Mouse (Mus musculus) embryonic facial prominence, embryonic 13.5 days (tissue): ENCODE measurements at regions not wholly inside any gene's neighbourhood (a gene's known extent, or its start where the extent isn't known, plus 50 kb on each side); places are given as distances from the start of the nearest gene placed in this dataset.

ENCODE experiments used
- ATAC-seq: fragments of 200-750 bp; cut with Nextera tagmentation; 2 replicates; pipeline ENCODE4 v1.8.0; 2017; ENCODE audit warnings: low read depth; ENCODE audit not compliant: insufficient number of reproducible peaks, insufficient read depth, low FRiP score, low TSS enrichment
- H3K27ac ChIP-seq: fragments of 300-500 bp; sonication (generic); 2 replicates; pipeline ENCODE4 v1.5.1; 2015; ENCODE audit warnings: moderate library complexity, mild to moderate bottlenecking, inconsistent platforms
- H3K27me3 ChIP-seq: fragments of 300-500 bp; sonication (generic); 2 replicates; pipeline ENCODE4 v1.6.1; 2015; ENCODE audit warnings: mild to moderate bottlenecking, inconsistent platforms
- H3K36me3 ChIP-seq: fragments of 300-500 bp; sonication (generic); 2 replicates; pipeline ENCODE4 v1.6.1; 2015; ENCODE audit warnings: mild to moderate bottlenecking, inconsistent platforms
- H3K4me1 ChIP-seq: fragments of 300-500 bp; sonication (generic); 2 replicates; pipeline ENCODE4 v1.6.1; 2015; ENCODE audit warnings: inconsistent platforms
- H3K4me2 ChIP-seq: fragments of 300-500 bp; sonication (generic); 2 replicates; pipeline ENCODE4 v1.6.1; 2015; ENCODE audit warnings: moderate library complexity, mild to moderate bottlenecking, inconsistent platforms
- H3K4me3 ChIP-seq: fragments of 300-500 bp; sonication (generic); 2 replicates; pipeline ENCODE4 v1.5.1; 2015; ENCODE audit warnings: mild to moderate bottlenecking, inconsistent platforms
- H3K9ac ChIP-seq: fragments of 300-500 bp; sonication (generic); 2 replicates; pipeline ENCODE4 v1.6.1; 2015; ENCODE audit warnings: mild to moderate bottlenecking, inconsistent platforms
- H3K9me3 ChIP-seq: fragments of 300-500 bp; sonication (generic); 2 replicates; pipeline ENCODE4 v1.6.1; 2016; ENCODE audit warnings: inconsistent platforms
- WGBS: fragments of 180-500 bp; shearing (Covaris S2); methylation state at CpG from one replicate; pipeline ENCODE4 v1.1.7; 2015; ENCODE audit warnings: mixed read lengths; 5-methylcytosine and 5-hydroxymethylcytosine counted together

GRCm38 (mm10) chr13:78576300-78577296 lies 377.0 kb upstream of the Nr2f1 start:
- no peak overlapping the region for H3K27ac ChIP-seq
- WGBS, result 23% methylated on average over 9 of the region's 9 CpGs
- no peak for ATAC-seq
- H3K4me3 ChIP-seq, result no peak overlapping the region
- H3K4me2 ChIP-seq, result no peak overlapping the region
- H3K4me1 ChIP-seq, result peaks cover 3% of the 10 kb centered on the region; the same call in 1 of the 2 replicates
- H3K9ac ChIP-seq, result no peak overlapping the region
- no peaks in the 10 kb centered on the region for H3K9me3 ChIP-seq
- H3K36me3 ChIP-seq, result no peaks in the 10 kb centered on the region
- H3K27me3 ChIP-seq, result no peaks in the 10 kb centered on the region

- Histone ChIP-seq H3K4me1 (no peaks in the 10 kb centered on the region), H3K4me3 (no peak overlapping the region), H3K9ac (no peak overlapping the region), H3K27me3 (no peaks in the 10 kb centered on the region), H3K36me3 (no peaks in the 10 kb centered on the region), H3K4me2 (no peak overlapping the region), H3K27ac (no peak overlapping the region), H3K9me3 (no peaks in the 10 kb centered on the region)
- WGBS, result 69% methylated on average over 2 of the region's 2 CpGs
- ATAC-seq, result no peak
Measured at GRCm38 (mm10) chr13:78571093-78571492, 371.5 kb upstream of the Nr2f1 start.

GRCm38 (mm10) chr13:78524446-78524937 lies 324.9 kb upstream of the Nr2f1 start:
- no peak for ATAC-seq
- WGBS, result 18% methylated on average over 2 of the region's 2 CpGs
- H3K4me1 ChIP-seq, result no peaks in the 10 kb centered on the region

GRCm38 (mm10) chr13:78520771-78521170 lies 321.2 kb upstream of the Nr2f1 start:
- H3K4me3 ChIP-seq, result no peak overlapping the region
- H3K4me2 ChIP-seq, result no peak overlapping the region
- no peak overlapping the region for H3K27ac ChIP-seq
- no peak for ATAC-seq
- no peaks in the 10 kb centered on the region for H3K36me3 ChIP-seq
- WGBS, result 98% methylated on average over 1 of the region's 1 CpGs
- no peak overlapping the region for H3K9ac ChIP-seq
- no peaks in the 10 kb centered on the region for H3K9me3 ChIP-seq
- H3K4me1 ChIP-seq, result no peaks in the 10 kb centered on the region
- H3K27me3 ChIP-seq, result no peaks in the 10 kb centered on the region

More at GRCm38 (mm10) chr13:78524446-78524937, 324.9 kb upstream of the Nr2f1 start:
- H3K4me2 ChIP-seq, result no peak overlapping the region
- no peak overlapping the region for H3K4me3 ChIP-seq
- H3K27me3 ChIP-seq, result no peaks in the 10 kb centered on the region
- no peaks in the 10 kb centered on the region for H3K36me3 ChIP-seq
- H3K9ac ChIP-seq, result no peak overlapping the region
- H3K9me3 ChIP-seq, result no peaks in the 10 kb centered on the region
- H3K27ac ChIP-seq, result no peak overlapping the region

GRCm38 (mm10) chr13:78520186-78520585 lies 320.6 kb upstream of the Nr2f1 start:
- Histone ChIP-seq H3K4me3 (no peak overlapping the region), H3K9ac (no peak overlapping the region), H3K4me1 (no peaks in the 10 kb centered on the region), H3K4me2 (no peak overlapping the region), H3K27me3 (no peaks in the 10 kb centered on the region), H3K9me3 (no peaks in the 10 kb centered on the region), H3K36me3 (no peaks in the 10 kb centered on the region), H3K27ac (no peak overlapping the region)
- no peak for ATAC-seq
- 84% methylated on average over 3 of the region's 3 CpGs for WGBS

GRCm38 (mm10) chr13:78500551-78500950 lies 301.0 kb upstream of the Nr2f1 start:
- whole genome bisulfite sequencing, result 91% methylated on average over 7 of the region's 7 CpGs
- Histone ChIP-seq H3K4me1 (no peaks in the 10 kb centered on the region), H3K27ac (no peak overlapping the region), H3K9me3 (no peaks in the 10 kb centered on the region), H3K4me2 (no peak overlapping the region), H3K4me3 (no peak overlapping the region), H3K9ac (no peak overlapping the region), H3K36me3 (no peaks in the 10 kb centered on the region), H3K27me3 (no peaks in the 10 kb centered on the region)
- no peak for ATAC-seq

GRCm38 (mm10) chr13:78483760-78484357 lies 284.3 kb upstream of the Nr2f1 start:
- WGBS, result 84% methylated on average over 2 of the region's 2 CpGs
- Histone ChIP-seq H3K27ac (no peak overlapping the region), H3K27me3 (no peaks in the 10 kb centered on the region), H3K36me3 (no peaks in the 10 kb centered on the region), H3K9ac (no peak overlapping the region), H3K4me3 (no peak overlapping the region), H3K4me1 (no peaks in the 10 kb centered on the region), H3K9me3 (no peaks in the 10 kb centered on the region), H3K4me2 (no peak overlapping the region)
- ATAC-seq, result no peak

GRCm38 (mm10) chr13:78482929-78483759 lies 283.6 kb upstream of the Nr2f1 start:
- Histone ChIP-seq H3K27ac (no peak overlapping the region; the same call in 1 of the 2 replicates), H3K9ac (no peak overlapping the region), H3K9me3 (no peaks in the 10 kb centered on the region), H3K36me3 (no peaks in the 10 kb centered on the region), H3K4me2 (peak overlapping the region; percentile 2; the same call in 1 of the 2 replicates), H3K4me1 (no peaks in the 10 kb centered on the region), H3K27me3 (no peaks in the 10 kb centered on the region), H3K4me3 (no peak overlapping the region)
- 0 out of 2 replicates have a peak, but pooled peaks have one; percentile 52 for ATAC-seq
- WGBS, result 50% methylated on average over 9 of the region's 9 CpGs

GRCm38 (mm10) chr13:78451333-78452070 lies 251.9 kb upstream of the Nr2f1 start:
- no peak for ATAC-seq
- no peaks in the 10 kb centered on the region for H3K36me3 ChIP-seq
- no peaks in the 10 kb centered on the region for H3K9me3 ChIP-seq
- H3K4me3 ChIP-seq, result no peak overlapping the region
- H3K27me3 ChIP-seq, result no peaks in the 10 kb centered on the region
- no peak overlapping the region for H3K9ac ChIP-seq
- no peak overlapping the region for H3K4me2 ChIP-seq
- no peak overlapping the region for H3K27ac ChIP-seq
- 38% methylated on average over 2 of the region's 2 CpGs for WGBS
- no peaks in the 10 kb centered on the region for H3K4me1 ChIP-seq

- no peaks in the 10 kb centered on the region for H3K36me3 ChIP-seq
- H3K9me3 ChIP-seq, result no peaks in the 10 kb centered on the region
- H3K4me1 ChIP-seq, result peaks cover 10% of the 10 kb centered on the region
- WGBS, result 72% methylated on average over 5 of the region's 5 CpGs
- no peaks in the 10 kb centered on the region for H3K27me3 ChIP-seq
- no peak for ATAC-seq
- H3K4me2 ChIP-seq, result no peak overlapping the region
- no peak overlapping the region for H3K9ac ChIP-seq
- H3K27ac ChIP-seq, result no peak overlapping the region
- no peak overlapping the region for H3K4me3 ChIP-seq
Measured at GRCm38 (mm10) chr13:78446726-78447031, 247.1 kb upstream of the Nr2f1 start.
